Mouse (Mus musculus): ENCODE measurements at regions not wholly inside any gene's neighbourhood (a gene's known extent, or its start where the extent isn't known, plus 50 kb on each side); places are given as distances from the start of the nearest gene placed in this dataset.

GRCm38 (mm10) chr4:88939397-88939796, 59.4 kb upstream of the Ifne start:
- DNase-seq: no peak

- no peak for DNase-seq
These were observed 58.7 kb upstream of the Ifne start for GRCm38 (mm10) chr4:88938712-88939032.

DNA sequence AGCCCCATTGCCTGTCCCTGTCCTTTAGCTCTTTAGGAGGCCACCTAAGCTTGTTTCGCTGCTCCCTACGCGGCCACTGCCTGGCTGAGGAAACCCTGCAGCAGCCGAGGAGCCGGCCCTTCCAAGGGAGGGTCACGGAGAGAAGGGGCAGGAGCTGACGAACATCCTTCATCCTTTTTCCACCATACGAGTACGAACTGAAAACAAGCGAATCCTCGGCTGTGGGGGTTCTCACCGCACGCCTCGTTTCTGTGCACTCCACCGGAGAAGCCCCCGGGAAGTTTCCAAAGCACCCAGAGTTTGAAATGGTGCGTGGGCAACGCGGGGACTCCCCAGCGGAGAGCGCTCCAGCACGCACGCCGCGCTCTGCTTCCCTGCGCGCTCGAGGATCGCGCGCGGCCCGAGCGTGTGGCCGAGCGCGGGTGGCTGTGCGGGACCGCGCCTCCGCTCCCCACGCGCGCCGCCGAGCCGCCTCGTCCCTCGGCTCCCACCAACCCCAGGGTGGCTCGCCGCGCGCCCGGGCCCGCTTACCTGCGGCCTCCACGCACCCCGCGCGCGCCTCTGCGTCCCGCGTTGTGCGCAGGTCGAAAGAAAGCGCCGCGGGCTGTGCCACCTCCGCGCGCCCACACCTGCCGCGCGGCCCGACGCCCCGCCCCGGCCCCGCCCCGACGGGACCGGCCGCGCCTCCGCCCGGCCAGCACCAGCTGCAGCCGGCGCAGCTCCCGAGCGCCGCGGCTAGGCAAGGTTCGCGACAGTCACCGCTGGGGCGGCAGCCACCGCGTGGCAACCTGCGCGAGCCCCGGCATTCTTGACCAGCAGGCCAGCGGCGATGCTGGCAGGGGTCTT, 58.1 kb upstream of the Ifne start:
- DNase-seq: peak; percentile 63 to 70

- no peak for DNase-seq
These were observed 57.0 kb upstream of the Ifne start for GRCm38 (mm10) chr4:88936976-88937375.

GRCm38 (mm10) chr4:88935901-88936300, 55.9 kb upstream of the Ifne start:
- DNase-seq: no peak

GRCm38 (mm10) chr4:88935316-88935715, 55.3 kb upstream of the Ifne start:
- DNase-seq: no peak

GRCm38 (mm10) chr4:88934266-88935025, 54.4 kb upstream of the Ifne start:
- no peak for DNase-seq

DNA sequence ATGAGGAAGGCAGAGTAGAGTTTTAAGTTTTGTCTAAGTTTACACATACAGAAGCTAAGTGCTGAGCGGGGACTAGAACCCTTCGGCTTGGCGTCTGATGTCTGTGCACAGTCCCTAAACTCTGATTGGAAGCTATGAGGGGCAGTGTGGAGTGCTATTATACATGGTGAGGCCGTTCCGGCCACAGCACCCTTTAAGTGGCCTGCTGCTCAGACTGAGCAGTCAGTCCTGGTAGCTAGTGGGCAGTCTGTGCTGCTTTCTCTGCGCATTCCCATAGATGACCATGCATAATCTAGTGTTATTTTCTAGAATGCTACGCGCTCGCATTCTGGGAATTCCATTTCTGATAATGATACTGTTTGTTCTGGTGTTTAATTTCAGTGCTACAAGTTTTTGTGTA, 51.2 kb upstream of the Ifne start:
- DNase-seq: no peak
